Mouse (Mus musculus) left cerebral cortex, adult 8-10 months (tissue): Measurements from ENCODE around the gene Lypd3. TPM values are rescaled to one million over a fixed set of nuclear protein-coding genes. Genes with fewer than 3 reads are reported as not detected.
"Not testable (repeated sequence)": the region's sequence is repeated elsewhere in the genome, so short reads cannot be mapped to it uniquely, and the experiment has no call there.

Source experiments
- DNase-seq, 2 experiments: peaks; one replicate each; pipeline ENCODE4 v3.0.0; 2022; ENCODE audit warnings: low spot score in 2 of 2
- total RNA-seq, 4 experiments: library from RNA; stranded (reverse); gene quantifications; 2 replicates each; pipeline ENCODE4 v1.2.4; 2022

Gene Lypd3
- total RNA-seq, 4 experiments from 2014 or later: 0.44 to 1.3 (median 0.63) TPM

DNA sequence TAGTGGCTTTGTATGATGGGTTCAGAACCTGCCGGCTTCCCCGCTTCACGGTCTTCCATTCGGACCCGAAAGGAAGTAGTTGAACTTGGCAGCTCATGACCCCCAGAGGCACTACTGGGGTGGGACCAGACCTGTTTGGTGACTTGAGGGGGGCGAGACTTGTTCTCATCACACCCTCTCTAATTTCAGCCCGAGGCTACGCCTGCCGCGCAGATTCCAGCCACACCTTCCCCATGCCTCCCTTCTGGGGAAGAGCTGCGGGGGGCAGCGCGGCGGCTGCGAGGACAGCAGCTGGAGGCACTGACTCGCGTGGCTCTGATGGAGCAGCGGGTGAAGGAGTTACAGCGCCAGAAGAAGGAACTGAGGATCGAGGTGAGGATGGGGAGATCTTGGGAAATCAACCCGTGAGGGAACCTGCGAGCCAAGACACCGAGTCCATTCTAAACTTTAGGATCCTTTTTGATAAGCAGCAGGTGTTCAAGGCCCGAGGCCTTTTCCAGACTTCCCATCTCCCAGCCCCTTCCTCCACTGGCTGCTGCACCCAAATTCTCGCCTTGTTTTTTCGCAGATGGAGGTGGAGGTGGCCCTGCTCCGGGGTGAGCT, 23.9 kb upstream of the Lypd3 start:
- no peak for DNase-seq

DNA sequence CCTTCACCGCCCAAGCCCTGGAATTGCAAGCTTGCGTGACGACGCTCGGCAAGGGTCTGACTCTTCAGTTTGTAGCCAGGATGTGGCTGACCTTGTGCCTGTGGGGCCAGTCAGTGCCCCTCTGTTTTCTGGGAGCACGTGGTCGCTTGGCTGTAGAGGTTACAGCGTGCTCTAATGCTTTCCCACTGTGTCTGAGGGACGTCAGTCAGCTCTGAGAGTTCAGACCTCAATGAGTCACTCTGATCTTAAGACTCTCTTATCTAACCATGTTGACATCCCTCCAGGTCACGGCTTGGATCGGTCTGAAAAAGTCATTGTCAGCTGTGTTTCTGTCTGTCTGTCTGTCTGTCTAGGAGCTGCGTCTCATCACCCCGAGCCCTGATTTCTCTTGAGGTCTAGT, 21.5 kb upstream of the Lypd3 start:
- DNase-seq: no peak

DNA sequence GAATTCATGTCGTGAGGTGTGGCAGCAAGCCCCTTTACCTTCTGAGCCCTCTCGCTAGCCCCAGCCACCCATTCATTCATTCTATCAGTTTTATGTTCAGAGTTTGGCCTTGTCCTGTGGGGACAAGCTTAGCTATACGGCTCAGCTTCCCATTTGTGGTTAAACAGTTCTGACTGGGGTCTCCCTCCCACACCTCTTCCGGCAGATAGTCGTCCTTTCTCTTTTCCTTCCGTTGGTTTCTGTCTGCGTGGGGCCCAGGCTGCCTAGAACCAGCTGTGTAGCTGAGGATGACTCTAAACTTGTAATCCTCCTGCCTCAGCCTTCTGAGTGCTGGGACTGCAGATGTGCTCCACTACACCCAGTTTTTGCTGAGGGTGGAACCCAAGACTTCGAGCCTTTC, 18.6 kb upstream of the Lypd3 start:
- no peak for DNase-seq

DNA sequence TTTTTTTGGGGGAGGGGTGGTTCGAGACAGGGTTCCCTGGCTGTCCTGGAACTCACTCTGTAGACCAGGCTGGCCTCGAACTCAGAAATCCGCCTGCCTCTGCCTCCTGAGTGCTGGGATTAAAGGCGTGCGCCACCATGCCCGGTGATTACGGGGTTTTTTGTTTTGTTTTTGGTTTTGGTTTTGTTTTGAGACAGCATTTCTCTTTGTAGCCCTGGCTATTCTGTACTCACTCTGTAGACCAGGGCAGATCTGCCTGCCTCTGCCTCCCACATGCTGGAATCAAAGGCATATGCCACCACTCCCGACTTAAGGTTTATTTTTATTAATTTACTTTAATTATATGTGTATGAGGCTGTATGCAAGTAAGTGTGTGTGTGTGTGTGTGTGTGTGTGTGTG, 18.0 kb upstream of the Lypd3 start:
- DNase-seq: not testable (repeated sequence)

DNA sequence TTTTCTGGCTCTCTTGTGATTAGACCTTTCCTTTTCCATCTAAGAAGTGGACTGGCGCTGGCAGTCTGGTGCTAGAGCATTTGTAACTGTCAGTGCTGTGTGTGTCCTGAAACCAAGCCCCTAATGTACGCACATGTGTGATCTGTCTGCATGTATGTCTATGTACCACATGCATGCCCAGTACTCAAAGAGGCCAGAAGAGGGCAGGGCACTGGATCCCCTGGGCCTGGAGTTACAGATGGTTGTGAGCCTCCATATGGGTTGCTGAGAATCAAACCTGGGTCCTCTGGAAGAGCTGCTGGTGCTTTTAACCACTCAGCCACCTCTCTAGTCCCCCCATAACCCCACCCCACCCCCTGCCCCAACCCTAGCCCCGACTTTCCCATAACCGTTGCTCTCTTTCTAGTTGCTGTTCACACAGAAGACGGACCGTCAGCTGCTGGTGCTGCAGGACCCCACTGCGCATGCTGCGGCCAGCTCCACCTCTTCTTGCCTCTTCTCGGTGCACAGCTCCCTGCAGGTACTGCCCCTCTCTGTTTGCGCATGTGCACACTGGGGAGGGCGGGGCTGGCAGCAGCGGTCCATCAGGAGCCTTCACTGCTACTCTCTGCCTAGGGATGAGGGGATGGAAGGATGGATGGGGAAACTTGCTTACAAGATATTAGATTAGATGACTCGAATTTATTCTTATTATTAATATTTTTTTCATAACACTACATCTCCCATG, 16.5 kb upstream of the Lypd3 start:
- DNase-seq: no peak

DNA sequence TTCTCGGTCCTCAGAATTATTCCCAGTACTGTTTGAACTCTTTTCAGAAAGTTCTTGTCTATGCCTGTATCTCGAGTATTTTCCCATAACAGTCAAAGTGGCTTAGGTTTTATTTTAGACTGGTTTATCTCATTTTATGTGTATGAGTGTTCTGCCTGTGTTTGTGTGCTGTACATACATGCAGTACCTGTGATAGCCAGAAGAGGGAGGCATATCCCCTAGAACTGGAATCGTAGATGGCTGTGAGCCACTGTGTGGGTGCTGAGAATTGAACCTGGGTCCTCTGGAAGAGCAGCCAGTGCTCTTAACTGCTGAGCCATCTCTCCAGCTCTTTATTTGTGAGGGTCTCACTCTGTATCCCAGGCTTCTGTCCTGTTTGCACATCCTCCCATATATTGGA, 15.2 kb upstream of the Lypd3 start:
- DNase-seq: no peak

DNA sequence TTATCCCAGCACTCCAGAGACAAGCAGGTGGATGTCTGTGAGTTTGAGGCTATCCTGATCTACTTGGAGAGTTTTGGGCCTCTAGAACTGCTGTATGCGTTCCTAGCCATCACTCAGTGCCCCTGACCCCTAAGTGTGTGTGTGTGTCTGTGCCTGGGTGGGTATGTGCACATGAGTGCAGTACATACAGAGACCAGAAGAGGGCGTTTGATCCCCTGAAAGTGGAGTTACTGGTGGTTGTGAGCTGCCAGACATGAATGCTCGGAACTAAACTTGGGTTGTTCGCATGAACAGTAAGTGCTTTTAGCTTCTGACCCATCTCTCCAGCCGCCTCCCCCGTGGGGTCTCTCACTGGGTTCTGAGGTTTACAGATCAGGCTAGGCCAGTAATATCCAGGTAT, 13.4 kb upstream of the Lypd3 start:
- no peak for DNase-seq

DNA sequence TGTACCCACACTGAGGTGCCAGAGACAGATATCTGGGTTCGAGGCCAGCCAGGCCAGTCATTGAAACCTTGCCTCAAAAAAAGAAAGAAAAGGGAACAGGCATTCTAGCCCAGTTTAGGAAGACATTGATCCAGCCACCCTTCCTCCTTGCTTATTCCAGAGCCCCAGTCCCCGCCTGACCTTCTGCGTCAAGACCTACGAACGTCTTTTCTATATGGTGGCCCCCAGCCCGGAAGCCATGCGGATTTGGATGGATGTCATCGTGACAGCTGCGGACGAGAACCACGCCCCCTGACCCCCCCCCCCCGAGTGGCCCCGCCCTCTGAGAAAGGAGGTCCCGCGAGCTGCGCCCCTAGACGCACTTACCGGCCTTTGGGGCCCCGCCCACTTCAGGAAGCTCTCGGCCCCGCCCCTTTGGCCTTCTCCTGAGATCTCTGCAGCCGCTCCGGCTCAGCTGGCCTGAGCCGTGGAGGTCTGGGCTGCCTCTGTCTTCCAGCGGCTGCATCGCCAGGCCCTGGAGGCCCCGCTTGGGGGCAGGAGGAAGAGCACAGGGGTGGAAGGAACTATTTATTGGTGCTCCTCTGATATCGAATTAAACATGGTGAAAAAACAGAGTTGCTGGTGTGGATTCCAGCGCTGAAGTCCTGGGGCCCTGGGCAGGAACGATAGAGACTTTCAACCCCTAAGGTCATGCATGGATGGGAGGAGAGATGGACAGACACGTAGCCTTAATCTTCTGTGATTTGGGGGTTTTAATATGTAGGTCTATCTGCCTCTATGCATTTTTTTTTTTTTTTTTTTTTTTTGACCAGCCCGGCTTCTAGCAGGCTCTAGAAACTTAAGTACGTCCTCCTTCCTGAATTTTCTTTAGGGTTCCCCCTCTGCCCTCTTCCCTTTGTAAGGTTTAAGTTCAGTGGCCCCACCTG, 7.4 kb upstream of the Lypd3 start:
- DNase-seq: no peak

DNA sequence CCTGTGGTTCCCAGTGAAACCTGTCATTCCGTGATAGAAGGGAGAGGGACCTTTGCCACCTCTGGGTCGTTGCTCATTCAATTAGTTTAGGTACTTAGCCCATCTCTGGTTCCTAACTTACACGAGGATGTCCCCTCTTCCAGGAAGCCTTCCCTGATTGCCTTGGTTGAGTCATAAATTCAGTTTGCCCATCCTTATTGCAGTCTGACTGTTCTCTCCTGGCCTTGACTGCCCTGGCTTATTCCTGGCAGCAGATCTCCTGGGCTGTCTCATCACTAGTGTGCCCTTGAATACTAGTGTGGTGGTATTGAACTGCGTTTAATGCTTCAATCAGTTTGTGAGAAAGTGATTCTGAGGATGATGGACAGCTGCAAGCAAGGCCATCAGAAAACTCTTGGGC, 6.7 kb upstream of the Lypd3 start:
- no peak for DNase-seq

DNA sequence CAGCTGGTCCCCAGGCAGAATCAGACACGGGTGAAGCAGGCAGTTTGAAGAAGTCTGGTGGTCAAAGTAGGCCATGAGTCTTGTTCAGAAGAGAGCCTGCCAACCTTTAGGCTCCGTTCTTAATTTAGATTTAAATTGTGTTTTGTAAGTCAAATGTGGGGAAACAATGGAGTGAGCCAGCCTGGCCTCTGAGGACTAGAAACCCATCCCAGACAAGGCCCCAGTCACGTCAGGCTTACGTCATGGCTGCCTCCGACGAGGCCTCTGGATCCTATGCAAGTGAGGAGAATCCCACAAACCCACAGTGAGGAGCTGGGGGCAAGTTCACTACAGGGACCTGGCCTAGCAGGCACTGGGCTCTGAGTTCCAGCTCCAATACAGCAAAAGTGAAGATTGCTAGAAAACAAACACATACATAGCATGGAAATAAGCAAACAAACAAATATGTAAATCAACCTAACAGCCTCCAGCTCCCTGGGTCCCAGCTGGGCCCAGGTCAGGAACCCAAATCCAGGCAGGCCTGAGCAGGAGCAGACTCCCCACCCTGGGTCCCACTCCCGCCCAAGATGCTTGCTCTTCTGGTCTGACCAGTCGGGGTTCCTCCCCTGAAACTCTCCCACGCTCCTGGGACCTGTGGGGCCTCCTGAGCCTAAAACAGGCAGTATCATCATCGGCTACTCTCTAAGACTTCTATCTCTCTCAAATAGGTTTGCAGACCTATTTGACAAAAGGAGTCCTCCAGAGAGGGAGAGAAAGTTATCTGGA, 6.1 kb upstream of the Lypd3 start:
- no peak for DNase-seq

DNA sequence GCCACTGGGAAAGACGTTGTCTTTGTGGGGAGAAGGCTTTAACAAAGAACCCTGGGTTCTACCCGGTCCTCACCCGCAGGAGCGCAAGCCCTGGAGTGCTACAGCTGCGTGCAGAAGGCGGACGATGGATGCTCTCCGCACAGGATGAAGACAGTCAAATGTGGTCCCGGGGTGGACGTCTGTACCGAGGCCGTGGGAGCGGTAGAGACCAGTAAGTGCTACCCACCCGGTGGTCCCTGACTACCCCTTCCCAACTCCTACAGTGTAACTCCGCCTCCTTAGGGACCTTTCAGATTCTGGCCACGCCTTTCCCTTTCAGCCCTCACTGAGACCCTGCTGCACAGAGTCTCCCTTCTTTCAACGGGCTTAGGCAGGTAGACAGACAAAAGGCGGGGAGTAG, 696 bp downstream of the Lypd3 start:
- DNase-seq: no peak

DNA sequence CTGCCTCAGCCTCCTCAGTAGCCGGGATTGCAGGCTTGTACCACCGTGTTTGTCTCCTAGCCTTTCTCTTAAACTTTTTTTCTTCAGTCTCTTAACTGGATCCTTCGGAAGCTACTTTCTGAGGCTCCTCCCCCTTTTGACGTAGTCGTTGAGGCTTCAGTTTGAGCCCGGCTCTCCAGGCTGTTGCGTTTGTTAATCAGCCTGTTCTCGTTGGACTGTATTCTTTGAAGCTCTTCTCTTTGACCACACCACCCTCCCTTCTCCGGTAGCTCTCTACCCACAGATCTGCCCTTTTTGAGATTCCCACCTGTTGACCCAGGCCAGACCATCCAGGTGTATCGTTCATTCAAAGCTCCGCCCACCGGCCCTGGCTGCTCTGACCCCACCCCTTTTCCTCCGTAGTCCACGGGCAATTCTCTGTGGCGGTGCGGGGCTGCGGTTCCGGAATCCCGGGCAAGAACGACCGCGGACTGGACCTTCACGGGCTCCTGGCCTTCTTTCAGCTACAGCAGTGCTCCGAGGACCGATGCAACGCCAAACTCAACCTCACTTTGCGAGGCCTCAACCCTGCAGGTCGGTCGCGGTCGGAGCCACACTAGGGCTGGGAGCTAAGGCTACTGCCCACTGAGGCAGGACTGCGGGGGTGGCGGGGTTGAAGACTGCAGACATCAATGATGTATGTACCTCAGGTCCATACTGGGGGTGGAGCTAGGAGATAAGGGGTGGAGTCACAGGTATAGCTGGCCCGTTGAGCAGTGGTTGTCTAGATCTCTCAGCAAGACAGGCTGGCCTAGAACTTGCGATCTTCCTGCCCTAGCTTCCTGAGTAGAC, 1.9 kb downstream of the Lypd3 start:
- DNase-seq: no peak

DNA sequence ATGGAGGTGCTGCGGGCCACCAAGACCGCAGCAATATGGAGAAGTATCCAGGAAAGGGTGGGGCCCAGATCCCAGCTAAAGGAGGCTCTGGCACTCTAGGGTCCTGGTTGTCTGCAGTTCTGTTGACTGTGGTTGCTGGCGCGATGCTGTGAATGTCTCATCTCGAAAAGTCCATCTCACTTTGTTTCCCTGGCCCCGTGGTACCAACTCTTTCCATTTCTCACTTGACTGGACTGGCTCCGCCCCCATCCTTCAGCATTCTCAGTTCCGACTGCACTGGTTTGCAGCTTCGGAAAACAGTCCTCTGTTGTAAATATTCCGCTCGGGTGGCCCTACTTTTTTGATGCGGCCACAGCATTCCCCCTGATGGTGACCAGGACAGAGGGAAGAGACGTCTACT, 4.1 kb downstream of the Lypd3 start:
- no peak for DNase-seq

DNA sequence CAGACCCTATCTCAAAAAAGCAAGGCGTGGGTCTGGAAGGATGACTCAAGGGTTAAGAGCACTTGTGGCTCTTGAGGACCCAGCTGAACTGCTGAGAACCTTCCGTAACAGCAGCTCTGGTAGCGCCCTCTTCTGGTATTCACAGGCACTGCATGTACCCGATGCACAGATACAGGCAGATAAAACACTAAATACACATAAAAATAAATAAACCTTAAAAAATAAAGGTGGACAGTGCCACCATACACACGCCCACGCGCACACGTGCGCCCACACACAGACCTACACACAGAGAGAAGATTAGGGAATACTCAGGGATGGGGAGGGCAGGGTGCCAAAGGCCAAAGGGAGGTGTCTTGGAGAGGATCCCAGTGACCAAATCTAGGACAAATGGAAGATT, 6.1 kb downstream of the Lypd3 start:
- DNase-seq: no peak

DNA sequence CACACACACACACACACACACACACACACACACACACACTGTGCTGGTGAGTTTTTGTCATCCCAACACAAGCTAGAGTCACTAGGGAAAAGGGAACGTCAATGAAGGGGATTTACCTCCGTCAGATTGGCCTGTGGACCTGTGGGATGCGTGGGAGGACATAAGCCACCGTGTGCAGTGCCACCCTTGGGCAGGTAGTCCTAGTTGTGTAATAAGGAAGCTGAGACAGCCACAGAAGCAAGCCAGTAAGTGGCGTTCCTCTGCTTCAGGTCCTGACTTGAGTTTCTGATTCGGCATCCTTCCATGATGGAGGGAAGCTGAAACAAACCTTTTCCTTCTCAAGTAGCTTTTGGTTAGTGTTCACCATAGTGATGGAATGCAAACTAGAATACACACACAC, 8.1 kb downstream of the Lypd3 start:
- no peak for DNase-seq

DNA sequence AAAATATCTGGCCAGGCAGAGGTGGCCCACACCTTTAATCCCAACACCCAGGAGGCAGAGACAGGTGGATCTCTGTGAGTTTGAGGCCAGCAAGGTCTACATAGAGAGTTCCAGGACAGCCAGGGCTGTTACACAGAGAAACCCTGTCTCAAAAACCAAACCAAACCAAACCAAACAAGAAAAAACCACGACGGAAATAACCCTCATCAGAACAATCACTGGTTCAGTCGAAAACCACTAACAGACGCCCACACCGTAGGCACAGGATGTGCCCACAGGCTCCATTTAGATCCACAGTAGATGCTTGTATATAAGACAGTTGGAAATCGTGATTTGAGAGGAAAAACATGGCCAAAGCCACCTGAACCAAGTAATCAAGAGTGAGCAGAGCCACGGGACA, 8.6 kb downstream of the Lypd3 start:
- no peak for DNase-seq

DNA sequence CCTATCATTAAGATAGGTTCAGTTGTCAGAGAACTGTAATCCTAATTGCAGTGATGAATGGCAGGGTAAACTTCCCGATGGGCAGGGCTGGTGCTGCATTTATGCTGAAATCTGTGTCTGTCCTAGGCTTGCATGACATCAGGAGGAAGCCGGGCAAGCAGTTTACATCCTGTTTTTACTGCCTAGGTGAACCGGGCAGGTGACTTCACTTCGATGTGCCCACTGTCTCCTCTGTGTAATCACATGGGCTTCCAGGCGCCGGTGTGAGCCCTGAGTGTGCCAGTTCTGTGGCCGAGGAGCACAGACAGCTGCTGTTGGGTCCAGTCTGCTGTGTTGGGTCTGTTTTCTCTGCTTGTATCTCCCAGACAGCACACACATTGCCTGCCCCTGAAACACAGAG, 10.1 kb downstream of the Lypd3 start:
- no peak for DNase-seq

DNA sequence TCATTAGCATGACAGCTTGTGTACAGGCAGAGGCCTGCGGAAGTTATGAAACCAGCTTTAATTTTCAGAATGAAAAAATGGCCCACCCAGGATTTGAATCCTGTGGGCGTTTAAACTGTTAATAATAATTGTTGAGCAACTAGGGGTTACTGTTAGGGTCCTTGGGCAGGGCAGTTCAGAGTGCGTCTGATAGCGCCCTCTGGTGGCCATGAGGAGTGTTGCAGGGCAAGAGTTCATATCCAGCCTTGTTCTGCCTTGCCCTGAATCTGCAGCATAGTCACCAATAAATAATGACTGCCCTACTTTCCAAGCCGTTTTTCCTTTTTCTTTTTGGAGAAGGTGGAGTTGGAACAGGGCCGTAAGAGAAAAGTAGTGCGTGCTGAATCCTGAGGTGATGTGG, 17.3 kb downstream of the Lypd3 start:
- DNase-seq: no peak

DNA sequence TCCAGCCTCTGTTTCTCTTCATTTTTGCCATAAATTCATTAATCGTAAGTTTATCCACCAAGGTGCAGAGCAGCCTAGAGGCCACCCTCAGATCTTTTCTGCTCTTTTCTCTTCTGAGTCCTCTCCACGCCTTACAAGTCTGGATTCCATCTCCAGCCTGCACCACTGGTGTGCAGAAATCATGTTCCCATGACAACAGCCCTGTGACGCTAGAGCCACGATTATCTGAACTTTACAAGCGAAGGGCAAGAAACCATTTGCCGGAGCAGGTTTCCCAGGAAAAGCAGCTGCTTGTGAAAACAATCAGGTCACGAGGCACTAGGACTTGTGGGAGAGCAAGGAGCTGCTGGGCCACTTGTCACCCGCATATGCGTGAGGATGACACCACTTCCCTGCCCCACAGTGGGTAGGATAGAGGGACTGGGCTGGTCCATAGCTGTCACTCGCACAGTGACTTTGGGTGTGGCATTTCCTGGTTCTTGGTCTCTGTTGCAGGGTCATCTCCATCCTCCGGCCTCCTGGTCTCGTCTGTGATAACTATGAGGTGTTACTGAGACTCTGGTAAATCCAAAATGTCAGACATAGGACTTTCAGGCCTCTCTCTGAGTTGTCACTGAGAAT, 23.5 kb downstream of the Lypd3 start:
- DNase-seq: no peak
